Mouse (Mus musculus) erythroblast, embryonic 14.5 days (primary cell): ENCODE results near the gene Urb1.

Source experiments
- GATA1 ChIP-seq: IDR thresholded peaks from 2 replicates; pipeline ENCODE4 v1.6.1; 2012; ENCODE audit warnings: low read length, inconsistent platforms, mixed read lengths
- TAL1 ChIP-seq: IDR thresholded peaks from 3 replicates; pipeline ENCODE4 v1.6.1; 2012; ENCODE audit warnings: low read length, inconsistent platforms, mixed read lengths

GRCm38 (mm10) chr16:90703646-90704045 is 106.6 kb downstream of the Urb1 start:
- TF ChIP-seq GATA1: no peak
- TF ChIP-seq TAL1: no peak
